Mouse (Mus musculus): Measurements from ENCODE around the gene Olfr373.

Olfr373 gene

DNA sequence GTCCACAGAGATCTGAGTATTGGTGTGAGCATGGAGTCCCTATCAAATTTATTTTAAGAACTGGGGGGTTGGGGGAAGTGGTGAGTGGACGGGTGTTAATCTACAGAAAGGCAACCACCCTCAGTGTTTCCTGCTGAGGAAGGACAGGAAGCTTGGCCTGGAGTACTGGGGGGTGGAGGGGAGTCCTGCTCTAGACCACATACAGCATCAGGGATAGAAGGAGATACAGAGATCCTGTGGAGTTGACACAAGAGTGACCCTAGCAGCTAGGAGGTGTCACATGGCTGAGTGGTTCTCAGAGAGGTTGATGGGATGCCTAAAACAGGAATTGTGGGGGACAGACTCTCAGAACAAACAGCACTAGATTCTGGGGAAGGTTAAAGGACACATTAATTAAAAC lies 50.5 kb downstream of the Olfr373 start:
- DNase-seq (ENCODE audit: low read depth, low spot score), result no peak

DNA sequence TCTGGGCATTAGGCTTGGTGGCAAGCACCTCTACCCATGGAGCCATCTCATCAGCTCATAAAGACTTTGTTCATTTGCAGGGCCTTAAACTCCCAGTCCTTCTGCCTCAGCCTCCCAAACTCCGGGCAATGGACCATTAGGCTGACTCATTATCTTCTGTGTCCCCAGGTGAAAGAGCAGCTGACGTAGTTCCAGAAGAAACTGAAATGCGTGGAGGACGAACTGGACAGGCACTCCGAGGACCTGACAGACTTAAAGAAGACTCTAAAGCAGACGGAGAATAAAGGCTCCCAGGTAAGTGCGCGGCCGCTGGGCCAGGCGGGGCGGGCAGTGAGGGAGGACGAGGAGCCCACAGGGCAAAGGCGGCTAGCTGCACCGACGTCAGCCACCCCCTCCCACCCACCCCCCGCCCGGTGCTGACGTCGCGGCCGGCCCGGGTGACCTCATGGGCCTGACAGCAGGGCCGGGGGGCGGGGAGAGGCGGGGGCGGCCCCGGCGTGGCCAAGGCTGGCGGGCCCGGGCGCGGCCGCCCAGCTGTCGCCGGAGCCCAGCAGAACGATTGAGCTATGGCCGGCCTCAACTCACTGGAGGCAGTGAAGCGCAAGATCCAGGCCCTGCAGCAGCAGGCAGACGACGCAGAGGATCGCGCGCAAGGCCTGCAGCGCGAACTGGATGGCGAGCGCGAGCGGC lies 51.9 kb downstream of the Olfr373 start, which contains the start of gene Tpm4:
Gene Tpm4, plus strand, starts transcription at position 220 of the 690 bp plus-strand sequence.
- peak; percentile 66 for DNase-seq (ENCODE audit: low read depth, low spot score)

DNA sequence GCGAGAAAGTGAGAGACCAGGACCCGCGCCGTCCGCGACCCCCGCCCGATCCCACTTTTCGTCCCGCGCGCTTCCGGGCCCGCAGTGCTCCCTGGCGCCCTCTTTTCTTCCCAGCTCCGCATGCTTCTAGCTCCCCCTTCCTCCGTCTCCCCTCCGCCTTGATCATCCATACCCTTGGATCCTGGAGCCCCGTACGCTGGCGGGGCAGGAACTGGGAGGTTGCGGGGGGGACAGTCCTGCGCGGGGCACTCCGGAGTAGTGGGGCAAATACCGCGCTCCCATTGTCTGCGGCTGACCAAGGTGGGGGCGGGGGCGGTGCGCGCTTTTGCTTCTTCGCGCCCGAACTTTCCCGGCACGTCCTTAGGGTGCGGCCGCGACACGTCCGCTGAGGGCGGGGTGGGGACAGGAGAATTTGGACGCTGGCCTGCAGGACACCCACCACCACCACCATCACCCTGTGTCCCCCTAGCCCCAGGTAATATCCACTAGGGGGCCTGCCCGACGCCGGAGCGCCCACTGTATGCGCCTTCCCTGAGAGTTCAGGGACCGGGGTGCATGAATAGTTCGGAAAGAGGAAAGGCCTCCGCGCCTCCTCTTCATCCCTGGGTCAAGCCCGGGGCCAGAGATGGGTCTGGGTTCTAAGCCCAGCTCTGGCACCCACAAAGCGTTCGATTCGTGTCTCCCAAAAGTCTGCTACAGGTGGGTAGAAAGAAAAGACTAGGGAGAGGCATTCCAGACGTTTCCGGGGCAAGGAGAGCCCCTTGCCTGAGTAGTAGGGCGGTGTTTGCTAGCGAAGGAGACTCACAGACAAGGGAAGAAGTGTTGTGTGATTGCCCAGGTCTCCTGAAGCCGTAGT lies 52.7 kb downstream of the Olfr373 start:
- DNase-seq (ENCODE audit: low read depth, low spot score), result no peak

DNA sequence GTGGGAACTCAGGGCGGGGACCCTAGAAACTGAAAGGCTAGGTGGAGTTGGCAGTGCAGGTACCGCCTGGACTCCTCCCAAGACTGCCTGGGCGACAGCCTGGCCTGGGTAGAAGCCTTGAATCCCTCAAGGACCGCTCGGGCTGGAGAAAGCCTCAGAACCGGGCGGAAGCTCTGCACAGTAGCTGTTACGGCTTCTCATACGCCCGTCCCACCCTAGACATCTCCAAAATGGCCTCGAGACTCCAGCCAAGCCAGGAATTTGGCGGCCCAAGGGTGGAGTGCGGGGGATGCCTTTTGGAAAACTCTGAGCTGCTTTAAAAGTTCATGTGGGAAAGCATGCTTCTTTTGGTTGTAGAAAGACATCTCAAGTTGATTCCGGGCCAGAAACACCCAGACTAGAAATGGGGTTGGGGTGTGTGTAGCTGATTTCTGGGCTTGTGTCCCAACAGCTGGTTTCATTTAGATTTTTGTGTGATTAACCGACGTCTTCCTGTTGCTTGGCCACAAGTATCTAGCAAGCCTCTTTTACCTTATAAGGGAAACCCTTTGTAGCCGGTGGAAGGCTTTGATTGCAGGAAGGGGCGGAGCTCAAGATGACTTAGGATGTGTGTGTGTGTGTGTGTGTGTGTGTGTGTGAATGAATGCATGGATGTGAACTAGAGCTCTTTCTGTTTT lies 53.5 kb downstream of the Olfr373 start:
- no peak for DNase-seq (ENCODE audit: low read depth, low spot score)

DNA sequence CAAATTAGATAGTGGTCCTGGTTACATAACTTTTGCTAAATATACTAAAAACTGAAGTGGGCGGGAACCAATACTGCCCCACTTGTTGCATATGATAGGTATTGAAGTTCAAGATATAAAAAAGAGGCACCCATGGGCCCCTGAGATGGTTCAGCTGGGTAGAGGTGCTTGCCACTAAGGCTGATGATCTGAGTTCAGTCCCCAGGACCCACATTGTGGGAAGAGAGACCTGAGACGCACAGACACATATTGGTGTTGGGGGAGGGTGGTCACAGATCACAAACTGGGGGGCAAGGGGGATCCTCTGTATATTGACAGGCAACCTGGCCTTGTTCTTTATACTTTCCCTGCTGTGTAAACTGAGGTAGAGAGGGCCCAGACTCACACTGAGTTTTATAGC lies 54.5 kb downstream of the Olfr373 start:
- DNase-seq (ENCODE audit: low read depth, low spot score), result no peak

DNA sequence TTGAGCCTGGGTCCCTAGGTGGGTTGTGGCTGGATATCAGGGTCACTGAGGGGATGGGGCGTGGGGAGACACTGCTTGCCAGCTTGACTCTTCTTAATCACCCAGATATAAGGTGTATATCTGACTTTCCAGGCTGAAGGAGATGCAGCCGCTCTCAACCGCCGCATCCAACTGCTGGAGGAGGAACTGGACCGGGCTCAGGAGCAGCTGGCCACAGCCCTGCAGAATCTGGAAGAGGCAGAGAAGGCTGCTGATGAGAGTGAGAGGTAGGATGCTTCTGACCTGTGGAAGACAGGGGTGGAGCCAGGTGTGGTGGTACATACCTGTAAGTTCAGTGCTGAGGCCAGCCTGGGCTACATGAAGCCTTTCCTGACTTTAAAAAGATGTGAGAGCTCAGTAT lies 55.5 kb downstream of the Olfr373 start:
- no peak for DNase-seq (ENCODE audit: low read depth, low spot score)

DNA sequence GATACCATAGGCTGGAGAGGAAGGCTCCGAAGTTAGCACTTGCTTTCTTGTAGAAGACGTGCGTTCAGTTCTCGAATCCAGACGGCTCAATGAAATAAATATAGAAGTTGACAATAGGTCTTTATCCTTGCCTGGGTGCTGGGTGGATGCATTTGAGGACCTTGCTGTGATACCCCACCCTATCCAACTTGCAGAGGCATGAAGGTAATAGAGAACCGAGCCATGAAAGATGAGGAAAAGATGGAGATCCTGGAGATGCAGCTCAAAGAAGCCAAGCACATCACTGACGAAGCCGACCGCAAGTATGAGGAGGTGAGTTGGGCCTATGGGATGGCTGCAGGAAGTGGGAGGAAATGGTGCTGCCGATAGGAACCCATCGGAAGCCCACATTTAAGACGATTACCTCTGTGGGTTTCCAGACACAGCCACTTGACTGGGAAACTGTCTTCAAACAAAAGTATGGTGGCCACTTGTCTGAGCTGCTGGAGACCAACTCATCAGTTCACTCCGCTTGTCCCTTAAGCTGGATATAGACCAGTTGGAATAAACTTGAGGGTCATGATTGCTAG lies 60.4 kb downstream of the Olfr373 start:
- no peak for DNase-seq (ENCODE audit: low read depth, low spot score)

DNA sequence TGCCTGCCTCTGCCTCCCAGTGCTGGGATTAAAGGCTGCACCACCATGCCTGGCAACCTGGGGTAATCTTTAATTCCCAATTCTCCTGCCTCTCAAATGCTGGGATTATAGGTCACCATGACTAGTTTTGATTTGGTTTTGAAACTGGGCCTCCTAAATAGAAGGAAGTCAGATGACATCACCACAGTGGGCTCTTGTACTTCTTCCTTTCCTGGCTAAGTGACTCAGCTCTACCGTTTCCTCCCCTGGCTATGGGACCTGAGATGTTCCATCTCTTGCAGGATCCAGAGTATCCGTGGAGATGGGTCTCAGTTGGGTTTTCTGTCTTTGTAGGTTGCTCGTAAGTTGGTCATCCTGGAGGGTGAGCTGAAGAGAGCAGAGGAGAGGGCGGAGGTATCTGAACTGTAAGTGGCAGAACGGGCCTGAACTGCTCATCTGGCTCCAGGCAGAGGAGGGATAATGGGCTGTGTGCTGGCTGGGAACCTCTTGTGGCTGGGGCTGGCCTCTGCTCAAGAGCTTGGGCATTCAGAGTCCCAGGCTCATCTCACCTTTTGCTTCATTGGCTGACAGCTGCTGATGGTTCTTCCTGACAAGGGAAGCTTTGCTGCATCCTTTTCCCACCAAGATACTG lies 61.5 kb downstream of the Olfr373 start:
- no peak for DNase-seq (ENCODE audit: low read depth, low spot score)

DNA sequence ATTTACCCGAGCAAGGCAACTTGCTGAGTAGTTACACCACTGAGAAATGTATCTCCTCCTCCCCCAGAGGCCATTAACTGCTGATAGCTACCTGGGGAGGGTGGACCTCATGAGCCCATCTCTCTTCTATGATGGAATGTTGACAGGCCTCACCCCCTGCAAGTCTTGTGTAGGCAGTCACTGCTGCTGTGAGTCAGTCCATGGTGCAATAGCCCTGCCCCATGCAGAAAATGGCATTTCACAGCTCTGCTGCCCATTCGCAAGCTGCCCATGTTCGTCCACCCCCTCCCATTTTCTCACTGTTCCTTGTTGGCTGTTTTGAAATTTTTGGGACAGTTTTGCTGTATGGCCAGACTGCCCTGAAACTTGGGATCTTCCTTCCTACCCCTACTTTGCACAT lies 62.5 kb downstream of the Olfr373 start:
- no peak for DNase-seq (ENCODE audit: low read depth, low spot score)

DNA sequence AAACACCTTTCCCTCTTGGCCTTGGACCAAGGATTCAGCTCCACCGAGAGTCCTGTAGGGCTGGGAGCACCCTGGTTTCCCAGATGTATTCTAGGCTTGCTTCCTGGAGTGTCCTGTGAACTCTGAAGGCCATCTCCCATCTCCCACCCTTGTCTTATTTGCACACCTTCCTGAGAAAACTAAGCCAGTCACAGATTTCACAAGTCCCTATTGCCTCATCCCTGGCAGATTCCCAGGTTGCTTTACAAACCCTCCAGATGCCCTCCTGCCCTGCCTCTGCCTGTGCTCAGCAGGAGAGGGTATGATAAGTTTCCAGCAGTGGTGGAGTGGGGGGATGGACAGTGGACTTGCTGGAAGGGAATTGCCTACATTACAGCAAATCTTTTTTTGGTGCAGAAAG lies 63.1 kb downstream of the Olfr373 start:
- DNase-seq (ENCODE audit: low read depth, low spot score), result no peak

DNA sequence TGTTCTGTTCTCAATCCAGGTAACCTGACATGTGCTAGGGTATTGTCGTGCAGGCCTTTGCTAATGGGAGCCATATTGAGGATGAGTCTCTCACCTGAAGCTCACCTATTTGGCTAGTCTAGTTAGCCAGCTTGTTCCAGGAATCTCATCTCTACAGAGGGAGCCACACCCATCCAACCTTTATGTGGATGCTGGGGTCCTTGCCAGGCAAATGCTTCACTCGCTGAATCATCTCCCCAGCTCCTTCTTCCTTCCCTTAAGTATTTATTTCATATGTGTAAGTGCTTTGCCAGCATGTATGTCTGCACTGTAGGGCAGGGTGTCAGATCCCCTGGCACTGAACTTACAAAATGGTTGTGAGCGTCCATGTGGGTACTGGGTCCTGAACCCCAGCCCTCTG lies 63.6 kb downstream of the Olfr373 start:
- DNase-seq (ENCODE audit: low read depth, low spot score), result no peak

DNA sequence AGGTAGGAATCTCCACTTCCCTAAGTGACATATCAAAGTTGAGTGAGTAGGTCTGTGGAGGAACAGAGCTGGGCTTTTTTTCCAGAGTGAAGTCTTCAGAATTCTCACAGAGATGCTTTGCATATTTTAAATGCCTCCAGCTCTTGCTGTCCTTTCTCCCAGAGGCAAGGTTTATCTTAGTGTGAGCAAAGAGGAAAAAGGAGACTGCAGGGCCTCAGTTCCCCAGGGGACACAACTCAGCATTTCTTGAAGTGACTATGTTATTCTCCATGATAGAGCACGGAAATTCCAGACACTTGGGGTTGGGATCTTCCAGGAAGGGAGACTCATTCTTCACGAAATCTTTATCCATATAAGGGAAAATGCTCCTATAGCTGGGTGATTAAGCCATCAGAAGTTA lies 64.3 kb downstream of the Olfr373 start:
- DNase-seq (ENCODE audit: low read depth, low spot score), result no peak

DNA sequence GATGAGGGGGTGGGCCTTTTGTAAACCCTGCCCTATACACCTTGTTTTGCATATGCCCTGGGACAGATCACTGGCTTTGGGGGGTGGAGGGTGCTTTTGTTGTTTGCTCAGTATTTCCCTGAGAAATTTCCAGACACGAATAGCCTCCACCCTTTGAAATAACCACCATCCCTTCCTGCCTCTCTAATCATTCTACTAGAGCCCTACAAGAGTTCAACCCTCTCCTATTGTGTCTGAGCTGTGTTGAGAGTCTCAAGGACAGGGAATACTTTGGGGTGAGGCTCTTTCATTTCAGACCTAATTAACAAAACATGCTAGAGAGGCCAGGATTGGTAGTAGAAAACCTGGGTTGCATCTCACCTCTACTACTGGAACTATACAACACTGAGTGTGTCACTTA lies 66.1 kb downstream of the Olfr373 start:
- no peak for DNase-seq (ENCODE audit: low read depth, low spot score)

DNA sequence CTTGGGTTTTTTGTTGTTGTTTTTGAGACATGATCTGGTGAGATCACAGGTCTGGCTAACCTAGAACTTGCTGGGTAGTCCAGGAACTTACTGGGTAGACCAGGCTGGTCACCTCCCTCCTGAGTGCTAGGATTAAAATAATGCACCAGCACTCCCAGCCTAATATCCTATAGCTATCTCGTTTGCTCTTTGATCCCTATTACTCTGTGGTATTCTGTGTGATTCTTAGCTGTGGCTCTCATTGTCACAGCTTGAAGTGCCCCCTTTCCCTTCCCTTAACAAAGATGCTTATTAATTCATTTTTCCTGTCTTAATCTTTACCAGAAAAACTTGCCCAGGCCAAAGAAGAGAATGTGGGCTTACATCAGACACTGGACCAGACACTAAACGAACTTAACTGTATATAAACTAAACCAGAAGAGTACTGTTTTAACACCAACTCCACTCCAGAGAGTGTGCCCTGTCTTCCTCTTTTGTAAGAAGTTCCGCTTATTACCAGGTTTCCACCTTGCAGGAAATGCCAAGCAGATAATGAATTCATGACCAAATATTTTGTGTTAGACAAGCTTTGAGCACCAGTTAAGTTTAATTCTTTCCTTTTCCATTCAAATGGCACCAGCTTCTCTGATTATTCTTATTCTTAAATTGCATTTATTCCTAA lies 68.6 kb downstream of the Olfr373 start:
- no peak for DNase-seq (ENCODE audit: low read depth, low spot score)

All from retina, postnatal 7 days (tissue).